Mouse (Mus musculus): ENCODE measurements around the gene Rara.

DNA sequence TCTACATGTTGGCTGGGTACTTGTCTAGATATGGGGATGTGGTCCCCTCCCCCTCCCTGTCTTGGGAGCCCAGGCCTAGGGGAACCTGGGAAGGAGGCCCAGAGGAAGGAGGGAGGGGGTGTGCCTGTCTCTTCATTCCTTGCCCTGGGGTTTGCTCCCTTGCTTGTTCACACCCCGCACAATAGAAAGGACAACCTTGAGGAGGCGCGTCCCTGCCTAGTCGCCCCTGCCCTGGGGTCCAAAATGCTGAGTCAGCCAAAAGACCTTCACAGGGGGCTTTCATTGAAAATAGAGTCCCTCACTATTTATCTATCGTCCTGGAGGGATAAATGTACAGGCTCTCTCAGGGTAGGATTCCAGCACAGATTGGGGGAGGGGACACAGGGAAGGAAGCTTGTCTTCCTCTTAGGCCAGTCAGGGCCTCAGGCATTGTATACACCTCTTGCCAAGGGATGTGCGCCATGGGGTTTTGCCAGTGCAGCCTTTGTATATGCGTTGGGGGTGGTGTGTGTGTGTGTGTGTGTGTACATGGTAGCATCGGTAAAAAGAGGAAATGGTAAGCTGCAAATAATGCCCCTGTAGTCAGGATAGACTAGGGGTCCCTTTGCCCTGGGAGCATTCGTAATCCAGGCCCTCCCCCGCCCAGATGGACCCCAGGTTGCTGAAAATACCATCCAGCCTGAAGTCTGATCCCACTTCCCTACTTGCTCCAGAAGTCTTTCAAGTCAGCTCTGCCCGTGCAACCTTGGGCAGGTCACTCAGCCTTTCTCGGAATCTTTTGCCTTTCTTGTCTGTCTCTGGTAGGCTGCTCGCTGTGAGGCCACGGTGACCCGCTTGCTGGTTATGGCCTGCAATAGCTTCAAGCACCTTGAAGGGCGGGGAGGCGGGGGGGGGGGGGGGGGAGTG lies 27.4 kb downstream of the Rara start:
- TF ChIP-seq POLR2A (IDR thresholded peaks at IDR 0.05; ENCODE audit: control insufficient read depth, extremely low read depth, insufficient read depth, low read length, poor library complexity) (no peak), CTCF (IDR thresholded peaks at IDR 0.05; ENCODE audit: borderline replicate concordance, control insufficient read depth, extremely low read depth, insufficient read depth, low read length, poor library complexity) (no peak)
